Mouse (Mus musculus) ES-E14 (cell line): Measurements from ENCODE around the gene Cenpp. TPM values are rescaled to one million over a fixed set of nuclear protein-coding genes. Genes with fewer than 3 reads are reported as not detected.

Experiments used
- DNase-seq: peaks from one replicate; pipeline ENCODE4 v3.0.0-alpha.2; 2013; ENCODE audit warnings: low read depth, low spot score
- H3K27ac ChIP-seq: 2 replicates; pipeline ENCODE4 v1.5.1; 2012; ENCODE audit warnings: low read depth, mild to moderate bottlenecking, low read length, moderate library complexity, mixed read lengths; ENCODE audit not compliant: poor library complexity, insufficient read depth, severe bottlenecking
- H3K36me3 ChIP-seq: 2 replicates; pipeline ENCODE4 v1.6.1; 2012; ENCODE audit warnings: mild to moderate bottlenecking, low read length, moderate library complexity, mixed read lengths; ENCODE audit not compliant: control insufficient read depth, poor library complexity, insufficient read depth, severe bottlenecking
- H3K4me1 ChIP-seq, 2 experiments: fragments of 150-350 bp in 1 of 2; sonication (generic) in 1 of 2; 2 replicates each; pipeline ENCODE4 v1.6.1; 2012; ENCODE audit warnings: low read length in 2 of 2, mild to moderate bottlenecking in 1 of 2, mixed read lengths in 1 of 2; ENCODE audit not compliant: control insufficient read depth in 2 of 2, insufficient read depth in 2 of 2, poor library complexity in 1 of 2
- H3K4me3 ChIP-seq, 2 experiments: fragments of 150-350 bp in 1 of 2; sonication (generic) in 1 of 2; 2 replicates each; pipeline ENCODE4 v1.5.1; 2012; ENCODE audit warnings: low read length in 2 of 2, low read depth in 1 of 2, mild to moderate bottlenecking in 1 of 2, mixed read lengths in 1 of 2; ENCODE audit not compliant: insufficient read depth in 1 of 2, poor library complexity in 1 of 2, severe bottlenecking in 1 of 2
- H3K9ac ChIP-seq: 2 replicates; pipeline ENCODE4 v1.6.1; 2012; ENCODE audit warnings: low read depth, mild to moderate bottlenecking, low read length, mixed read lengths; ENCODE audit not compliant: poor library complexity, insufficient read depth, severe bottlenecking
- H3K9me3 ChIP-seq: fragments of 150-350 bp; sonication (generic); 2 replicates; pipeline ENCODE4 v1.6.1; 2012; ENCODE audit warnings: low read depth, mild to moderate bottlenecking, low read length; ENCODE audit not compliant: control insufficient read depth, insufficient read depth
- CHD2 ChIP-seq: IDR thresholded peaks from 2 replicates; pipeline ENCODE4 v1.6.1; 2014; ENCODE audit warnings: mild to moderate bottlenecking, low read depth, low read length, inconsistent platforms
- HCFC1 ChIP-seq: IDR thresholded peaks from 2 replicates; pipeline ENCODE4 v1.6.1; 2012; ENCODE audit warnings: low read length, inconsistent platforms, borderline replicate concordance; ENCODE audit not compliant: insufficient read depth
- MAFK ChIP-seq: IDR thresholded peaks from 2 replicates; pipeline ENCODE4 v1.6.1; 2014; ENCODE audit warnings: mild to moderate bottlenecking, low read depth, low read length, inconsistent platforms; ENCODE audit not compliant: insufficient read depth
- ZC3H11A ChIP-seq: IDR thresholded peaks from 2 replicates; pipeline ENCODE4 v1.6.1; 2012; ENCODE audit warnings: low read depth, mild to moderate bottlenecking, inconsistent platforms, low read length, borderline replicate concordance
- ZNF384 ChIP-seq: IDR thresholded peaks from 2 replicates; pipeline ENCODE4 v1.6.1; 2012; ENCODE audit warnings: low read depth, low read length, inconsistent platforms
- in situ Hi-C, 2 experiments: fragments of 600-800 bp; cut with MboI; formaldehyde crosslinking; loops; one replicate each; pipeline ENCODE4 v1.15.1; 2025; ENCODE audit warnings: low sequenced_read_pairs in 2 of 2, inconsistent platforms in 1 of 2; ENCODE audit not compliant: unreplicated experiment in 2 of 2
- total RNA-seq: library from RNA; depleted of rRNA; stranded (reverse); fragments of 300-350 nt; gene quantifications from 2 replicates; pipeline ENCODE4 v1.2.3, GENCODE M21; 2012

Gene Cenpp
- total RNA-seq, 1 experiment, result 25.4 TPM

GRCm38 (mm10) chr13:49480057-49480456 lies 172.5 kb downstream of the Cenpp start:
- H3K27ac ChIP-seq, result no peak overlapping the region
- H3K36me3 ChIP-seq, result no peaks in the 10 kb centered on the region
- in situ Hi-C loops, result no loop called here
- no peak for TF ChIP-seq HCFC1
- no peak for TF ChIP-seq MAFK
- no peak for TF ChIP-seq CHD2
- TF ChIP-seq ZC3H11A, result no peak
- TF ChIP-seq ZNF384, result no peak
- no peak overlapping the region for H3K4me3 ChIP-seq
- no peak for DNase-seq
- H3K4me1 ChIP-seq, result no peaks in the 10 kb centered on the region
- no peak overlapping the region for H3K9ac ChIP-seq
- H3K9me3 ChIP-seq, result no peaks in the 10 kb centered on the region

- in situ Hi-C loops, result no loop called here
- Histone ChIP-seq H3K27ac (no peak overlapping the region), H3K4me1 (no peaks in the 10 kb centered on the region), H3K4me3 (no peak overlapping the region), H3K36me3 (no peaks in the 10 kb centered on the region), H3K9ac (no peak overlapping the region), H3K9me3 (no peaks in the 10 kb centered on the region)
- no peak for TF ChIP-seq ZC3H11A
- no peak for TF ChIP-seq ZNF384
- DNase-seq, result no peak
Measured at GRCm38 (mm10) chr13:49479399-49479798, 173.2 kb downstream of the Cenpp start.

- in situ Hi-C loops, result no loop called here
- Histone ChIP-seq H3K27ac (no peak overlapping the region), H3K36me3 (no peaks in the 10 kb centered on the region), H3K9me3 (no peaks in the 10 kb centered on the region), H3K9ac (no peak overlapping the region), H3K4me3 (no peak overlapping the region), H3K4me1 (no peaks in the 10 kb centered on the region)
- DNase-seq, result no peak
- TF ChIP-seq HCFC1 (no peak), ZC3H11A (no peak), MAFK (no peak), ZNF384 (no peak), CHD2 (no peak)
Measured at GRCm38 (mm10) chr13:49478851-49479374, 173.7 kb downstream of the Cenpp start.

DNA sequence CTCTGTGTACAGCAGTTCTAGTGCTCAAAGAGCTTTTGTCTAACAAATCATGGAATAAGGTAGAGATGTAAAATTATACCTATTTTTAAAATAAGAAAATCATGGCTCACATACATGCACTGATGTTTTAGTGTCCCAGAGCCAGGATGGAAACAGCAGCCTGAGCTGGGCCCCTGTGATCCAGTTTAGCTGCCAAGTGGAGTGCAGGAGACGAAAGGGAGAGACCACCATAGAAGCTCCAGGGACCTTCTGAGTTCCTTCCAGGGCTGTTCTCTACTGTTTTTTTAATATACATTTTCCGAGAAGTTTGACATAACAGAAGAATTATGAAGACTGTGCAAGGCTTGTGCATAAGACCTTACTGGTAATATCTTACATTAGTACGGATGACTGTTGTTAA lies 174.7 kb downstream of the Cenpp start:
- Histone ChIP-seq H3K9ac (no peak overlapping the region), H3K9me3 (no peaks in the 10 kb centered on the region), H3K4me3 (no peak overlapping the region), H3K36me3 (no peaks in the 10 kb centered on the region), H3K4me1 (no peaks in the 10 kb centered on the region), H3K27ac (no peak overlapping the region)
- TF ChIP-seq MAFK (no peak), HCFC1 (no peak), ZNF384 (no peak), ZC3H11A (no peak), CHD2 (no peak)
- DNase-seq, result no peak
- in situ Hi-C loops, result no loop called here

GRCm38 (mm10) chr13:49472676-49473005 lies 179.9 kb downstream of the Cenpp start:
- no peak for DNase-seq
- no peaks in the 10 kb centered on the region for H3K9me3 ChIP-seq
- no peaks in the 10 kb centered on the region for H3K4me1 ChIP-seq
- H3K9ac ChIP-seq, result no peak overlapping the region
- TF ChIP-seq MAFK (no peak), ZNF384 (no peak), ZC3H11A (no peak), CHD2 (no peak), HCFC1 (no peak)
- in situ Hi-C loops, result no loop called here
- no peak overlapping the region for H3K27ac ChIP-seq
- H3K36me3 ChIP-seq, result peaks cover 3% of the 10 kb centered on the region; the same call in 1 of the 2 replicates
- H3K4me3 ChIP-seq, result no peak overlapping the region
